Mouse (Mus musculus) erythroid progenitor cell, adult 5-6 weeks (primary cell): ENCODE results near the gene Gab3. TPM values are rescaled to one million over a fixed set of nuclear protein-coding genes. Genes with fewer than 3 reads are reported as not detected.
"Not testable (repeated sequence)": the region's sequence is repeated elsewhere in the genome, so short reads cannot be mapped to it uniquely, and the experiment has no call there.

ENCODE experiments used
- ATAC-seq: replicated peaks from 2 replicates; pipeline ENCODE4 v1.8.0; 2016; ENCODE audit warnings: moderate number of reproducible peaks, mild to moderate bottlenecking, moderate TSS enrichment, inconsistent platforms; ENCODE audit not compliant: poor library complexity, low FRiP score, severe bottlenecking
- total RNA-seq, 2 experiments: library from RNA; stranded (forward) in 1 of 2; stranded (reverse) in 1 of 2; fragments of 150-400 nt in 1 of 2; fragments of 186-747, 209-891 nt in 1 of 2; gene quantifications; 2 replicates each; pipeline versions ENCODE4 v1.2.3 to v1.2.4; 2015 to 2017; ENCODE audit warnings: low replicate concordance in 2 of 2

Gab3 gene
- total RNA-seq, 2 experiments from 2014 or later: 8.0 to 10.7 TPM

- no peak for ATAC-seq
These were observed 48.6 kb downstream of the Gab3 start for GRCm38 (mm10) chrX:75036626-75037025.

GRCm38 (mm10) chrX:75035162-75035561 lies 50.1 kb downstream of the Gab3 start:
- ATAC-seq: no peak

GRCm38 (mm10) chrX:75034054-75034453 lies 51.2 kb downstream of the Gab3 start:
- ATAC-seq: not testable (repeated sequence)

- no peak for ATAC-seq
These were observed 101.5 kb downstream of the Gab3 start for GRCm38 (mm10) chrX:74983734-74984133.

- not testable (repeated sequence) for ATAC-seq
These were observed 122.4 kb downstream of the Gab3 start for GRCm38 (mm10) chrX:74962899-74963298.

- not testable (repeated sequence) for ATAC-seq
These were observed 126.1 kb downstream of the Gab3 start for GRCm38 (mm10) chrX:74959161-74959560.

Other genes starting within 250 kb of the Gab3 start
- gene Gm5936, start 248.3 kb downstream of the Gab3 start, total RNA-seq (2015; ENCODE audit: low replicate concordance): not detected in 2 replicates
- gene Gm5936, start 248.3 kb downstream of the Gab3 start, total RNA-seq (2017; ENCODE audit: low replicate concordance): not detected in 2 replicates
- 33.5 and 54.5 TPM in 2 replicates for gene Dkc1, start 10.4 kb upstream of the Gab3 start, total RNA-seq (2015; ENCODE audit: low replicate concordance)
- 53.9 and 107 TPM in 2 replicates for gene Dkc1, start 10.4 kb upstream of the Gab3 start, total RNA-seq (2017; ENCODE audit: low replicate concordance)
- 160 and 233 TPM in 2 replicates for gene Mpp1, start 45.6 kb upstream of the Gab3 start, total RNA-seq (2015; ENCODE audit: low replicate concordance)
- 150 and 345 TPM in 2 replicates for gene Mpp1, start 45.6 kb upstream of the Gab3 start, total RNA-seq (2017; ENCODE audit: low replicate concordance)
- gene Smim9, start 78.3 kb upstream of the Gab3 start, total RNA-seq (2015; ENCODE audit: low replicate concordance): not detected in 2 replicates
- gene Smim9, start 78.3 kb upstream of the Gab3 start, total RNA-seq (2017; ENCODE audit: low replicate concordance): not detected in 2 replicates